Mouse (Mus musculus): ENCODE data around the gene Mettl26.
A peak's percentile ranks its signal among the peaks of the same experiment; 100 is the strongest.

Gene Mettl26

DNA sequence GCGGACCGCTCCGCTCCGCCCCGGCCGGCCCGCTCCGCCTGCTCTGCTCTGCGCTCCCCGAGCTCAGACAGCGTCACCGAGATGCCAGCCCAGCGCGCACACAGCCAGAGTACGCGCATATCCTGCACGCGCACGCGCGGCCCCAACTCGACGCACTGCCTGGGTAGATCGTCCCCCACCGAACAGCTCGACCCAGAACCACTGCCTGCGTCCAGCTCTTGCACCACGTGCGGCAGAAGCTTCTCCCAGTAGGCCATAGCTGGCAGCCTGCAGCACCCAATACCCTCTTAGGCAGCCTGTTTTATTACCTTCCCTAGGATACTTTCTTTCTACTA, 37.8 kb upstream of the Mettl26 start, which contains the start of gene Rhbdl1:
TSS of gene Rhbdl1 (minus strand) at position 220 of the 335 bp plus-strand sequence.
- no peak for DNase-seq (ENCODE audit: low read depth, low spot score)

DNA sequence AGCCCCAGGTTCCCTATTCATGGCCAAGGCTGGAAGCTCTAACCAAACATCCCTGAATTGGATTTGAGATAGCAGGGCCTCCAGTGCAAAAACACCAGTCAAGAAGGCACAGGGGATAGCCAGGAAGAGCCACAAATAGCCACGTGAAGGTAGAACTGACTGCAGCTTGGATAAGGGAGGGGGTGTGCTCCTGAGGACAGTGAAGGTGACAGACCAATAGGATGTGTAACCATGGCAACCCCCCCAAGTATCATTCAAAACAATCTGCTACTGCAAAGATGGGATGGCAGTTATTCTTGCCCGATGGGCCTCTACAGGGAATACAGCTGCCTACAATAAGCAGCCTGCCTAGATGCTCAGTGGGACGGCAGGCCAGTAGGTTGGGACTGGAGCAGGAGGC, 37.3 kb upstream of the Mettl26 start:
- DNase-seq (ENCODE audit: low read depth, low spot score), result no peak

DNA sequence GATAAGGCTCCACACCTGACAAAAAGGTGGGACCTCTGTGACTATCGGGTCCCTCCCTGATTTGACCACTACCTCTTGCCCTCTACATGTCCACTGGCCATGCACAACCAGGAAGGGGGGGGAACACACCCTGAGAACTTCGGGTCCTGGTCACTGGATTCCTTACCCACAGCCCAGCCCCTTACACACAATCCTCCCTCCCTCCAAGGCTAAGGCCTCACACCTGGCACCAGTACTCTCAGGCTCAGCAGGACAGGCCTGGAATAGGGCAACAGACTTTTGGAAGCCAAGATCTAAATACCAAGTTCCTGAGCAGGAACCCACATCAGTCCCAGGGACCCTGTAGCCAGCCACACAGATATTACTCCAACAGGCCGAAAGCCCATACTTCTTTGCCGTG, 36.0 kb upstream of the Mettl26 start:
- no peak for DNase-seq (ENCODE audit: low read depth, low spot score)

DNA sequence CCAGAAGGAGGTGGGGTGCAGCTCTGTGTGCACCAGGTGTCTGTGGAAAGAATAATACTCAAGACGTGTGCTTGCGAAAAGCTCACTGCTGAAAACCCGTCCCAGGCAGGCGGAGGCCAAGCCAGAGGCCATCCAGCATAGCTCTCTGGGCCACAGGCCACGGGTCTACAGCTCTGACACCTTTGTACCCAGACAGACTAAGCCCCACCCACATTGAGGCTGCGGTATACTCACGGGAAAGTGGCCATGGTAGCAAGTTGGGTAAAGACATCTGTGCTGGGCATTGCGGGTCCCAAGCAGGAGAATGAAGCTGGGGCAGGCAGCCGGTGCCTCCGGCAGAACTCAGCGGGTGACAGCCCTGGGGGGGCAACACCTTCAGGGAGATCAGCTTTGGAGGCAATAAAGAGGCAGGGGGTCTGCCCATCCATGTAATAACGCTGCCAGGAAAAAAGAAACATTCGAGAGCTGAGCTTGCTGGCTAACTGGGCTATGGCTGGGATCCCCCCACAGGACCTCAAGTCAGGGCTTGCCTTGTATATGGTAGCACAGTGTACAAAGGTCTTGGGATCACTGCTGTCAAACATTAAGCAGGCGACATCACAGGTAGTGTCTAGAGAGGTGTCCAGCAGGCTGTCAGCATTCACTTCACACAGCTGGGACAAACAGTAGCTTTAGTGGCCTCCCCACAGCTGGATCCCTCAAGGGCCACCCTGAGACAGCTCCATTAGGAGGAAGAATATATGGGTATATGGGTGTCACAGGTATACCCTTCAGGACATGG, 35.2 kb upstream of the Mettl26 start:
- no peak for DNase-seq (ENCODE audit: low read depth, low spot score)

DNA sequence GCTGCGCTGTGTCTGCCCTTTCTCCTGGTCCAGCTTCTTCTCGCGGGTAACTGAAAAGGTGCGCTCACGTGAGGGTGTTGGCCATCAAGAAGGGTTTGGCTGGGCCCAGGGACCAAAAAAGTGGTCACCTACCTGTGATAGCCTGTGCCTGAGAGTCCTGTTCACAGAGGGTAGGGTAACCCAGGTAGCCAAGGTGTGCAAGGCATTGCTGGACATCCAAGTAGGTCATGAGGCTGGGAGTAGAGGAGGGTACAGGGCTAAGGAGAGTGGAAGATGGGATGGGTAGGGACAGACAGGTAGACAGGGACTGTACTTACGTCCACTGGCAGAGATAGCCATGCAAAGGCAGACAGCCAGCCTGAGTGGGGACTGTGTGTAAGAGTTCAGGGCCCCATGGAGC, 34.4 kb upstream of the Mettl26 start:
- no peak for DNase-seq (ENCODE audit: low read depth, low spot score)

DNA sequence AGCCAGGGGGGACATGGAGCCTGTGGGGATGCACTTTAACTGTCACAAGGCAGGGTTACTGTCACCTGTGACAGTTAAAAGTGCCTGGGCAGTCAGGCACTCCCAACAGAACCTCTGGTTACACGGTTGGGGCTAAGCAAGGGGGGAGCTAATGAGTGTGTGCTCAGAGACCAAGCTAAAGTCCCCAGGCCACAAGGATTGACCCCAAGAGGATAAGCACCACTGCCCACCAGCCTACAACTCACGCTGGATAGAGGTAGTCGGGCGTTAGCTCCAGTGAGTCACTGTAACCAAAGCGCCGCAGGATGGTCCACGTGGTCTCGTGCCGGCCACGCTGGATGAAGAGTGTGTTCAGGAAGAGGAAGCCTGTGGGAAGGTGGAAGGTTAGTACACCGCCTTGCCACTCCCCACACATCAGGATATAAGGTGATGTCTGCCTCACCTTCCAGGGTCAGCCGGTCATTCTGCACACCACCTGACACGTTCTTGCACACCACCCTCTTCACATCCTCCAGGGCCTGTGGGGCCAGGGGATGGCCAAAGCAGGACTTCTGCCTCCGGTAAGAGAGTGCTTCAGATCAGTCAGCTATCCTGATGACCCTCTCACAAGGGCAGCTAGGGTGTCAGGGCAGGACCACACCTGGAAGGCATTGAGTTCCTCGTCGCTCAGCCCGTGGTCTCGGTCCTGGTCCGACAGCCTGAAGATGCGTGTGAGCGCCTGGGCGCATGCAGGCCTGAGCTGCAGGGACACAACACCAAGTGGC, 33.6 kb upstream of the Mettl26 start, which contains the start of gene Gm20683:
TSS of gene Gm20683 (minus strand) at position 647 of the 764 bp plus-strand sequence.
- DNase-seq (ENCODE audit: low read depth, low spot score), result no peak

DNA sequence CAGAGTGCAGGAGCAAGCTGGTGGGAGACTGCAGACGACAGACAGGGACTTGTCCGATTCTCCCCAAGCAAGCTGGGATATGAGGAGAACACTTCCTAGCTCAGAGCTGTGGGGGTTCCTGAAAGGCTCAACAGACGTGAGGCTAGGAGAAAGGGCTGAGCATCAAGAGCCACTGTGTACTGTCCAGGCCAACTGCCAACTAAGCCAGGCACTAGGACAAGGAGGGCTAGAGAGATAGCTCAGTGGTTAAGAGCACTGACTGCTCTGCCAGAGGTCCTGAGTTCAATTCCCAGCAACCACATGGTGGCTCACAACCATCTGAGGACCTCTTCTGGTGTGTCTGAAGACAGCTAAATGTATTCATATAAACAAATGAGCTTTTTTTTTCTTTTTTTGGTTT, 32.4 kb upstream of the Mettl26 start:
- no peak for DNase-seq (ENCODE audit: low read depth, low spot score)

DNA sequence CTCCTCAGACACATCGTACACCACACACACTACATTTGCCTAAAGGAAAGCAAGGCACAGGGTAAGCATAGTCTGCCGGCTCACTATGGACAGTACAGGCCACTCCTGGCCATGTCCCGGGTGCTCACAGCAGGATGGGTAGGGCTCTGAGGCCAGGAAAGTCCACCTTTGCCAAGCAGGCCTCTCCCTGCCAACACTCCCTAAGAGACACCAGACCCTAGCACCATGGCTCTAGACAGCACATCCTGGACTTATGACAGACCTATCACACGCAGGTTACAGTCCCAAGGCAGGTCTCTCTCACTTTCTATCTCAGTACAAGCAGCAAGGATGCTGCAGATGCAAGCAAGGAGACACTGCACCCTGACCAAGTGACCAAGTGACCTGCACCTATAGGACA, 31.8 kb upstream of the Mettl26 start:
- DNase-seq (ENCODE audit: low read depth, low spot score), result no peak

DNA sequence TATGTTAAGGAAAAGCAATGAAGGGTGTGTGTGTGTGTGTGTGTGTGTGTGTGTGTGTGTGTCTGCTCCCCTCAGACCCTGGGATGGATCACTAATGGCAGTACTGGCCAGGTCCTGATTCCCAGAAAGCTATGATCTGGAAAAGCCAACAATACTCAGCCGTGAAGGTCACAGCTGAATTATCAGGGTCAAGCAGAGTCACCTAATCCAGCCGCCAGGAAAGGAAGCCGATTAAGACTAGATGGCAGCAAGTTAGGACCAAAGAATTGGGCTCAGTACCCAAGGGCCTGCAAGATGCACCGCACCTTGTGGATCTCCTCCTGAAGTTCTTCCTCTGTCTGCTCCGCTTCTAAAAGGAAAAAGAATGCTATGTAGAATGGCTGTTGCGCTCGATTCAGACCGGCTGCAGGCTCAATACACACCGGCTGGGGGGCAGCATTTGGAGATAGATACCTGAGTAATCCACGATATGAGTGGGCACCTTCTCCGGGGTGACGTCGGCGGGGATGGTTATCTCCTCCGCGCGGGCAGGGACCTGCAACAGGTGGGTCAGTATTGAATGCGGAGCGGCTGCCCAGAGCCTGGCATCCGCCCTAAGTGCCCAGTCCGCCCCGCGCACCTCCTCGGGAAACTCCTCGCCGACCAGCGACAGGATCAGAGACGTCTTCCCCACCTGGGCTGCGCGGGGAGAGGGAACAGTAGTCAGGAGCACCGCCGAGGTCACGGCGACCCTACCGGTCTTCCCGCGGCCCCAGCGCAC, 31.1 kb upstream of the Mettl26 start:
- no peak for DNase-seq (ENCODE audit: low read depth, low spot score)

DNA sequence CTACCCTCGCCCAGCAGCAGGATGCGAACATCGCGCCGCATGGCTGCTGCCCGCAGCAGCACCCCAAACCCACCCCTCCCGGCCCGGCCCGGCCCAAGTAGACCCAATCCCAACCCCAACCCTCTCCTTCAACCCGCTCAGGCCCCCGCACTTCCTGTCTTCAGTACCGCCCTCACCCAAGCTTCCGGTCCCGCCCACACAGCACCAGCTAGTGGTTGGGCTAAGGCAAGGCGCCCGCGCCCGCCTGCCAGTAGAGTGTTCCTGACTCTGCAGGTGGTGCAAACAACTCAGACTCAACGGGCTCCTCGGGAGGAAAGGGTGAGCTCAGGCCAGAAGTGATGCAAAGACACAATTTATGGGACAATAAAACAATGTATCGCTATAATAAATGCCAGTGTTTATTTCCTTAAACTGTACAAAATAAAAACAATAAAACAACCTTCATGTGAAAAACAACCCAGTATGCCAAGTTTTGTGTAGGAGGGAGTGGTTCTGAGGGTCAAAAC, 30.4 kb upstream of the Mettl26 start, which contains the start of gene Rhot2:
TSS of gene Rhot2 (minus strand) at position 456 of the 506 bp plus-strand sequence.
- DNase-seq (ENCODE audit: low read depth, low spot score), result peak; percentile 98

DNA sequence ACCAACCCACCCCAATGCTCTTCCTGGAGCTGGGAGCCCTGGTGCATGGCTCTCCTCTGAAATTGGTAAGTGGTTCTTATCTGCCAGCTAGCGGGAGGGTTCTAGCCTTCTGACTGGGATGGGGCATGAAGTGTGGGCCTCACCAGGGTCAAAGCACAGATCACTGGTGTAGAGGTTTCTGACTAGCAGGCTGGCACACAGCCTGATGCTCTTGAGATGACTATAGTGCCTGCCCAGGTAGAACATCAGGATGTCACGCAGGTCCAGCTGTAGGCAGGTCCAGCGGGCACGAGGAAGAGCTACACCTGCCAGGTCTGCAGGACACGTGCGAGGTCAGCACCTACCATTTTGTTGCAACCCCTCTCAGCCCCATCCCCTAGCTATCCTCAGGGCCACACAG, 14.6 kb upstream of the Mettl26 start:
- DNase-seq (ENCODE audit: low read depth, low spot score), result no peak

DNA sequence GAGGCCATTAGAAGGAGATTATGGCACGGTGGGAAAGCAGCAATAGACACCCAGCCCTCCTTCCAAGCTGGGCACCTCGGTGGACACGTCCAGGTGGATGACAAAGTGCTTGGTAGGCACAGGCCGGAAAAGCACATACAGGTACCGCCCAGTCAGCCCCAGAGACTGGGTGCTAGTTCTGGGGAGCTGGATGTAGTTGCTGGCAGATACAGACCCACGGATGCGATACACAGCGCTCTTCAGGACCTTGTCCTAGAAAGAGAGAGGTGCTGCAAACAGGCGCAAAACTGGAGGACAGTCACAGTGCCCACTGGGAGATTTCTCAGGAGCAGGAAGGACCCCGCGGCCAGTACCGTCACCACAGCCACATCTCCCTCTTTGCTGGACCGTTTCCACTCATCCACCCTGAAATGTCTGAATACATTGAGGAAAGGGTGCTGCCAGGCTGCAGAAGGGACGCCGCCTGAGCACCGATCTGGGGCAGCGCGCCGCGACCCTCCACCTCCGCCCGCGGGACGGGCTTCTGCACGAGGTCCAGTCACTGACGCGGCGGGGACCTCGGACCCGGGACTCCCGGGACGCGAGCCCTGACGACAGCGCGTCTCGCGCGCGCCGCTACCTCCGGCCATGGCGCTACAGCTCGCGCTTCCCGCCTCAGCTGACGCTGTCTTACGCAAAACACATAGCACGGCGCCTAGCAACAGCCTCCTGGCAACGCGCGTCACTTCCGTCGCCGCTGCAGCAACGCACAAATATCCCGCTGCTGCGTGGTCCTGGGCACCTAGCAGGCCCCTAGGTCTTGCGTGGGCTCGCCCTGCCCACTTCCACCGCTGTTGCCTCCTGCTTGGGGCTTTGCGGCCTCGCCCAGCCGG, 13.8 kb upstream of the Mettl26 start, which contains the start of gene Wdr90:
TSS of gene Wdr90 (minus strand) at position 670 of the 872 bp plus-strand sequence.
- peak; percentile 94 for DNase-seq (ENCODE audit: low read depth, low spot score)

DNA sequence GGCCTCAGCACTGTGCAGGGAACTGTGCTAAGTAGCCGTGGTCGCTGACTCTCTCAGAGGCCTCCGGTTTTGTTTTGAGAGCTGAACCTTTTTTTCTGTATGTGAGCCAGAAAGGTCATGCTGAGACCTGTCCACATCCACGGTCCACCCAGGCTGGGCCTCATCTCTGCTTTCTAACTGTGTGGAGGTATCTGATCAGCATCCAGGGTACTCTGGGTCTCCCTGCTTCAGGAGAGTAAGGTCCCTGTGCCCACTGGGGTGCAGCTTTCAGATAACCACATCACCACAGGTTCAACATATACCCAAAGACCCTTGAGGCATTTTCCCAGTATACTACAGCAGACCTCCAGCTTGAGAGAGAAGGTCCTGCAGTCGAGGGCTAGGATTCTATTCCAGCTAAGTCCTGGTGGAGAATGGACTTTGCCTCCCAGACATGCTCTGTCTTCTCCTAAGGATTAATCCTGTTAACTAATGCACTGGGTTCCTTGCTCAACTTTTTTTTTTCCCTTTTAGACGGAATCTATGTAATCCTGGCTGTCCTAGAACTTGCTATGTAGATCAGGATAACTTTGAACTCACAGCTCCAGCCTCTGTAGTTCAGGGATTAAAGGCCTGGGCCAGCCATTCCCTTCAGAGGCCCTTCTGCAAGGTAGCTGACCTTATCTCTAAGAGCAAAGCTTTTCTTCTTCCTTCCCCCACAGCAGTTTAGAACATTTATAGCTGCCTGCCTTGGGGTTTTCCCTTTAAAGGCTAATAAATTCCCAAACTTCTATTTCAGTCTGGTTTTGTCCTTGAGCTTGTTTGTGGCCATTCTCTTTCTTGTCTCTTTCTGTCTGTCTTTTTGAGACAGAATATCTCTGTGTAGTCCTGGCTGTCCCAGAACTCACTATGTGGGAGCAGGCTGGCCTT, 12.9 kb upstream of the Mettl26 start:
- DNase-seq (ENCODE audit: low read depth, low spot score), result no peak

DNA sequence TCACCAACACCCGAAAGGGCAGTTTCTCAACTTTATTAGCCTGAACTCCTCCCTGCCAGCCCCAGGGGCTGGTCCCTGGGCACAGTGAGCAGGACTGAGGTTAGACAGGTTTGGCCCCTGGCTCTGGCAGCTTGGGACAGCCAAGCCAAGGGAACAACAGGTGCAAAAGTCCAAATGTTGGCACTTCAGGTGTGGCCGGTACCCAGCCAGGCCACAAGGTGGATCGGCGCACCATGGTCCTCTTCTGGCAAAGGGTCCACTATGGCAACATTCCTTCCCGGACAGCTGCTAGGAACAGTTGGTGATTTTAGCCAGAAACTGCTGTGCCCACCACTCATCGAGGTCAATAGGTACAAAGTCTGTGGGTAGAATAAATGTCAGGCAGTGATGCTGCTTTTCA, 11.2 kb upstream of the Mettl26 start:
- DNase-seq (ENCODE audit: low read depth, low spot score), result no peak

DNA sequence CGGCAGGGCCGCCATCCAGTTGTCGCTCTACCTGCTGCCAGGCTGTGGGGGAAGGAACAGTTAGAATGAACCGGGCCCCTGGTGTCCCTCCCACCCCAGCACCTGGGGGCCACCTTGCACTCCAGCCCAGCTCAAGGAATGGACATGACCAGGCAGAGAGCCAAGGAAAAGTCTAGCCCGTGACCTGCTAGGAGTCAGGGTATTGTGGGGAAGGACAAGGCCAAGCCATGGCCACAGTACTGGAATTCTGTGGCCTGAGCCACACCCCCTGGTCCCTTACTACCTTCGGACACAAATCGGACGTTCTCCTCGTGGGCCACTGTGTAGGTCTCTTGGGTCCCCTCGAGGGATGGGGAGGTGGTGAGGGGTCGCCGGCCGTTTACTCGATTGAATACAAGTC, 10.6 kb upstream of the Mettl26 start:
- no peak for DNase-seq (ENCODE audit: low read depth, low spot score)

DNA sequence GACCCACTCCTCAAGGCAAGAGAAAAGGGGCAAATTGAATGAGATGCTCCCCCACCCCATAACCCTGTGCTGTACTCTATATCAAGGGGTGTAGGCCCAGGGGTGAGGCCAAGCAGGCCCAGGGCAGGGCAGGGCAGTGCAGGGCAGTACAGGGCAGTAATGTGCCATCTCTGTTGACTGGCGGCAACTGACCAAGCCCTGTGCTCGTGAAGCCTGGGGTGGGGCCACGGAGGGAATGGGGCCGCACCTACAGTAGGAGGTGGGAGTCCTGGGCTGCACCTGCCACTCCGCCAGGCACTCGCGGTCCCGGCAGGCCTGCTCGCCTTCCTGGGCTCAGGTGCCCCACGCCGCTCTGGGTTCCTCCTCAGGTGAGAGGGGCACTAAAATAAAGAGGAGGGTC, 9.6 kb upstream of the Mettl26 start:
- DNase-seq (ENCODE audit: low read depth, low spot score), result no peak

DNA sequence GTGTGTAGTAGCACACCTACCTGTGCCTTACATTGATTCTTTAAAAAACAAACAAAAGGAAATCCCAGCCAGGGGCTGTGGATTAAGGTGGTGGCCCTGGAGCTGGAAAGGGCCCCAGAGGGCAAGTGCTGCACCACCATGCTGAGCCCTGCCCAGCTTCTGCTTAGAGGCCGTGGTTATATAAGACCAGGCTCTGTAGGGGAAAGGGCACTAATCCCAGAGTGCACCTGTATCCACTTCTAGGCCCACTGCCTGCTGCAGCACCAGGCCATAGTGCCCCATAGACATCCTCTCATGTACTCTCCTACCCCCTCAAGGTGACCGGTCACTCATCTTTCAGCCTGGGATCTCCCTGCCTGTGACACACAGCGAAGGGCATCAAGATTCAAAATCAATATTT, 8.7 kb upstream of the Mettl26 start:
- no peak for DNase-seq (ENCODE audit: low read depth, low spot score)

DNA sequence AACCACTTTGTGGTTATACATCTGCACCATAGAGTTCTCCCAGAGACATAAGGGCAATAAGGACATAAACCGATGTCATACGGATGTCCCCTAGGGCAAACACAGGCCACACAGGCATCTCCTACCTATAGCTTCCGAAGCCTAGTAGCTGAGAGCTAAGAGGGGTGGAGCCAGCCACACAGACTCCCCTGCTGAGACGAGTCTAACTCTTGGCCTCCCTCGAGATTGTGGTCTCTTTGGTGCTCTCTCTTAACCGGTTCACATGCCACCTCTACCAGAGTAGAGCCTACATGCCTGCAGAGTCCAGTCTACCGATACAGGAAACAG, 7.4 kb upstream of the Mettl26 start:
- DNase-seq (ENCODE audit: low read depth, low spot score), result no peak

DNA sequence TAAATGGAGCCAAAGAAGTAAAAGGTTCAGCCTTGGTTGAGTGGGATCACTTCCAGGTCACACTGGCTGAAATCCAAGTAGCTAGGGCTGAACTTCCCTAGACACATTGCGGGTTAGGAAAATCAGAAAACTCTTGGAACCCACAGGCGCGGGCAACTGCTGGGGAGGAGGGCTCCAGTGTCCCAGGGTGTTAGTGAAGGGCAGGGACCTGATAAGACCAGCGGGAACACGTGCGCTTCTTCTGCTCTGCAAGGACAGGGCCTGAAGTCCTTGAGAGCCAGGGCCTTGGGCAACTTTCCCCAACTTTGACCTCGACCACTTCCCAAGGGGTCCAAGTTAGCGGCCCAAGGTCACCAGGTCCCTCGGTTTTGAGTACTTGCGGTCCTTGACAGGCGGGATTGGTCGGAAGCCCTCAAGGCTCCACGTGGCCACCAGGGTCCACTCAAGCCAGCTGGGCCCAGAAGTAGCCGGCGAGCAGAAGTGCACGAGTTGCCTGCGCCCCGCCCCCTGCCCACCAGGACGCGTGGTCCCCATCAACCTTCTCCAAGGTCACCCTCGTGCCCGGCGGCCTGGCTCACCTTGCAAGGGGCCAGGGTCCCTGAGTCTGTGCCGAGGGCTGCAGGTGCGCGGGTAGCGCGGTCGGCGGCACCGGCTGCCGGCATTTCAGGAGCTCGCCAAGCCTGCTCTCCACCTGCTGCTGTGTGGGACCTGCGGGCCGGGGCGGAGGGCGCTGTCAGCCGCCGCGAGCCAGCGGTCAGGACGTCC, 6.9 kb upstream of the Mettl26 start:
- DNase-seq (ENCODE audit: low read depth, low spot score), result peak; percentile 48
